In genomic region chr11:76418423-76418822, GRCm38 (mm10) we compare ENCODE assay signal across 8 mouse cellular contexts. TPM values are rescaled to one million over a fixed set of nuclear protein-coding genes. Genes with fewer than 3 reads are reported as not detected.
DNase-seq lines count a peak whose midpoint lies in the region; ATAC-seq lines count a peak whose summit lies in the region.

No protein-coding gene starts in this region.

- no peaks in the 10 kb centered on the region for H3K27me3 ChIP-seq in forebrain, embryonic 13.5 days
- no peaks in the 10 kb centered on the region for H3K27me3 ChIP-seq in forebrain, embryonic 11.5 days (ENCODE audit: control insufficient read depth, insufficient read depth, low read length)
- H3K27me3 ChIP-seq in intestine, embryonic 16.5 days (replicated peaks; ENCODE audit: control insufficient read depth, insufficient read depth, low read length): no peaks in the 10 kb centered on the region

- WGBS in forebrain, embryonic 13.5 days: 81% methylated on average over 8 of the region's 8 CpGs
- 87% methylated on average over 8 of the region's 8 CpGs for WGBS in forebrain, embryonic 11.5 days
- 74% methylated on average over 8 of the region's 8 CpGs for WGBS in intestine, embryonic 16.5 days

- no peaks in the 10 kb centered on the region for H3K9me3 ChIP-seq in forebrain, embryonic 13.5 days (replicated peaks)
- H3K9me3 ChIP-seq in forebrain, embryonic 11.5 days (ENCODE audit: control insufficient read depth, low read length): no peaks in the 10 kb centered on the region
- H3K9me3 ChIP-seq in intestine, embryonic 16.5 days (ENCODE audit: control insufficient read depth, low read length): no peaks in the 10 kb centered on the region

- H3K4me1 ChIP-seq in forebrain, embryonic 13.5 days: 0 out of 2 replicates have a peak, but pooled peaks cover 7% of the 10 kb centered on the region
- no peaks in the 10 kb centered on the region for H3K4me1 ChIP-seq in forebrain, embryonic 11.5 days (replicated peaks; ENCODE audit: control insufficient read depth, insufficient read depth, low read length)
- peaks cover 2% of the 10 kb centered on the region; the same call in 1 of the 2 replicates for H3K4me1 ChIP-seq in intestine, embryonic 16.5 days (ENCODE audit: control insufficient read depth, insufficient read depth, low read length)

- intact Hi-C loops in left cerebral cortex, postnatal 25 days (cut with DNase I): loop anchor here (5.0 kb wide), 1 partner anchor 229 kb away; no protein-coding TSS in a partner anchor

- peaks cover 97% of the 10 kb centered on the region for H3K36me3 ChIP-seq in forebrain, embryonic 13.5 days (ENCODE audit: poor library complexity, severe bottlenecking)
- H3K36me3 ChIP-seq in forebrain, embryonic 11.5 days (ENCODE audit: control insufficient read depth, insufficient read depth, low read length): peaks cover 10% of the 10 kb centered on the region; the same call in 1 of the 2 replicates
- H3K36me3 ChIP-seq in intestine, embryonic 16.5 days (ENCODE audit: control insufficient read depth, insufficient read depth, low read length): peaks cover 37% of the 10 kb centered on the region

- no peak overlapping the region for H3K9ac ChIP-seq in forebrain, embryonic 13.5 days
- H3K9ac ChIP-seq in forebrain, embryonic 11.5 days (ENCODE audit: low read length): no peak overlapping the region
- no peak overlapping the region for H3K9ac ChIP-seq in intestine, embryonic 16.5 days (ENCODE audit: low read depth, low read length)

- DNase-seq in forebrain, embryonic 11.5 days (ENCODE audit: low spot score): no peak
- DNase-seq in left cerebral cortex, adult 18-20 months (ENCODE audit: low spot score in 2 of 2): peak; percentile 55 to 73
- no peak for DNase-seq in left cerebral cortex, adult 11 months (ENCODE audit: low spot score)
- DNase-seq in adrenal gland, postnatal 36 days: peak; percentile 82 to 85
- DNase-seq in left cerebral cortex, postnatal 25 days (ENCODE audit: low spot score in 2 of 2): peak; percentile 56 to 80
- no peak for DNase-seq in natural killer cell, adult 2 months (ENCODE audit: low spot score in 2 of 2)

- H3K4me2 ChIP-seq in forebrain, embryonic 13.5 days: no peak overlapping the region
- H3K4me2 ChIP-seq in forebrain, embryonic 11.5 days (ENCODE audit: low read depth, low read length, severe bottlenecking): no peak overlapping the region
- H3K4me2 ChIP-seq in intestine, embryonic 16.5 days (ENCODE audit: low read depth, low read length): no peak overlapping the region

- ATAC-seq in forebrain, embryonic 13.5 days: no peak
- ATAC-seq in forebrain, embryonic 11.5 days (replicated peaks; ENCODE audit: low FRiP score): no peak
- no peak for ATAC-seq in intestine, embryonic 16.5 days

- H3K4me3 ChIP-seq in forebrain, embryonic 13.5 days: no peak overlapping the region
- no peak overlapping the region for H3K4me3 ChIP-seq in forebrain, embryonic 11.5 days (ENCODE audit: low read depth, low read length)
- H3K4me3 ChIP-seq in intestine, embryonic 16.5 days (ENCODE audit: low read length): no peak overlapping the region

- peak overlapping the region; percentile 11; the same call in 1 of the 2 replicates for H3K27ac ChIP-seq in forebrain, embryonic 13.5 days
- no peak overlapping the region for H3K27ac ChIP-seq in forebrain, embryonic 11.5 days (ENCODE audit: low read depth, low read length)
- no peak overlapping the region for H3K27ac ChIP-seq in intestine, embryonic 16.5 days (ENCODE audit: low read length)

RNA-seq across cellular contexts. Expression of gene Timm22, which starts 11.7 kb away (rescaled TPM):
- 102 and 104 TPM in 2 replicates for polyA plus RNA-seq in forebrain, embryonic 13.5 days (2015; fragmentation: Nextera tagmentation; extraction: Ambion mirVana)
- 109 and 113 TPM in 2 replicates for polyA plus RNA-seq in forebrain, embryonic 11.5 days (2014; fragmentation: Nextera tagmentation; extraction: Ambion mirVana)
- 10 to 100 TPM; 38.0 to 38.2 TPM for total RNA-seq in left cerebral cortex, adult 18-20 months (2021)
- total RNA-seq in adrenal gland, postnatal 36 days (2021): 10 to 100 TPM; 45.9 to 48.6 TPM
- 10 to 100 TPM; 36.3 to 37.3 TPM for total RNA-seq in left cerebral cortex, postnatal 25 days (2021)
- polyA plus RNA-seq in intestine, embryonic 16.5 days (2015; fragmentation: Nextera tagmentation; extraction: Ambion mirVana): 92.8 and 96.6 TPM in 2 replicates

RNA-seq across cellular contexts. Expression of gene Nxn, which starts 19.5 kb away (rescaled TPM):
- polyA plus RNA-seq in forebrain, embryonic 13.5 days (2015; fragmentation: Nextera tagmentation; extraction: Ambion mirVana): 23.4 and 29.9 TPM in 2 replicates
- polyA plus RNA-seq in forebrain, embryonic 11.5 days (2014; fragmentation: Nextera tagmentation; extraction: Ambion mirVana): 52.3 and 65.1 TPM in 2 replicates
- total RNA-seq in left cerebral cortex, adult 18-20 months (2021): 10 to 100 TPM in 1 of 2 experiments, 1 to 10 TPM in 1; 8.7 to 11.9 TPM
- 10 to 100 TPM; 28.3 to 29.7 TPM for total RNA-seq in adrenal gland, postnatal 36 days (2021)
- 10 to 100 TPM; 10.3 to 11.5 TPM for total RNA-seq in left cerebral cortex, postnatal 25 days (2021)
- 20.1 and 25.7 TPM in 2 replicates for polyA plus RNA-seq in intestine, embryonic 16.5 days (2015; fragmentation: Nextera tagmentation; extraction: Ambion mirVana)

Comparison
In these comparisons a context has a peak if more than half of its experiments do, and no peak if none do; other contexts are left out.
1. DNase-seq: peak in left cerebral cortex, adult 18-20 months (2 of 2), adrenal gland, postnatal 36 days (2 of 2) and left cerebral cortex, postnatal 25 days (2 of 2); none in forebrain, embryonic 11.5 days (single experiment), left cerebral cortex, adult 11 months (single experiment) and natural killer cell, adult 2 months (0 of 2).